16 mouse cellular contexts compared by ENCODE assay signal in the genomic region with DNA sequence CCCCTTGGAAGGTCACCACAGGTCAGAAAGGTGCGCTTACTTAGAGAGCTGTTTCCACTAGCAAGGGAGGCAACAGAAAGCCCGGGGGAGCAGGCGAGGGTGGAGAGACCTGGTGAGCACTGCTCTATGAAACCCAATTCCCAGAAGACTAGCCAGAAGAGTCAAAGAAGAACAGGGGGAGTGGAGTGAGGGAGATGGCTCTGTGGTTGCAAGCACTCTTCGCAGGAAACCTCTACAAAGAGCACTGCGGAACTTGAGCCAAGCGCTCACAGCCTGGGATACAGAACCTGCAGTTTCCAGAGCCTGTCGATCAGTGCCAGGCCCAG.
"Had no signal": no experiment of that assay in that cellular context is flagged by ENCODE, and none has a peak within 500 bp of the region (broad histone marks: within the 10 kb centered on the region; RNA-seq: fewer than 3 reads in every experiment).

No protein-coding gene starts in this region.

- H3K36me3 ChIP-seq: liver, embryonic 13.5 days; midbrain, embryonic 12.5 days; midbrain, embryonic 15.5 days; neural tube, embryonic 13.5 days had no signal

- H3K27me3 ChIP-seq: liver, embryonic 13.5 days; midbrain, embryonic 12.5 days; midbrain, embryonic 15.5 days; neural tube, embryonic 13.5 days had no signal

- H3K4me3 ChIP-seq: liver, embryonic 13.5 days; midbrain, embryonic 12.5 days; midbrain, embryonic 15.5 days; neural tube, embryonic 13.5 days had no signal

- H3K27ac ChIP-seq: liver, embryonic 13.5 days; midbrain, embryonic 12.5 days; midbrain, embryonic 15.5 days; neural tube, embryonic 13.5 days had no signal

- ATAC-seq: midbrain, embryonic 15.5 days had no signal

- DNase-seq: kidney, adult 9 months; kidney, postnatal 14 days; kidney, postnatal 4 days; layer of hippocampus, adult 9-11 months; liver, embryonic 13.5 days; lung, adult 2 months; lung, postnatal 14 days; lung, postnatal 4 days; retina, postnatal 1 day; right cerebral cortex, postnatal 25 days; spleen, adult 18-20 months; thymus, adult 18-20 months; thymus, postnatal 36 days had no signal
